12 mouse cellular contexts compared by ENCODE assay signal in genomic region chr19:21630656-21631331, GRCm38 (mm10). TPM values are rescaled to one million over a fixed set of nuclear protein-coding genes. Genes with fewer than 3 reads are reported as not detected.
DNase-seq lines count a peak whose midpoint lies in the region; ATAC-seq lines count a peak whose summit lies in the region.
"Had no signal": no experiment of that assay in that cellular context is flagged by ENCODE, and none has a peak within 500 bp of the region (broad histone marks: within the 10 kb centered on the region; RNA-seq: fewer than 3 reads in every experiment).

No protein-coding gene starts in this region.

- WGBS in heart, embryonic 16.5 days, result 47% methylated on average over 14 of the region's 14 CpGs
- WGBS in neural tube, embryonic 13.5 days, result 61% methylated on average over 14 of the region's 14 CpGs
- WGBS in forebrain, embryonic 14.5 days, result 78% methylated on average over 14 of the region's 14 CpGs

- H3K4me3 ChIP-seq in heart, embryonic 16.5 days (ENCODE audit: low read length), result no peak overlapping the region
- no peak overlapping the region for H3K4me3 ChIP-seq in neural tube, embryonic 13.5 days
- no peak overlapping the region for H3K4me3 ChIP-seq in forebrain, embryonic 14.5 days (ENCODE audit: low read depth, low read length)
- H3K4me3 ChIP-seq: stomach, embryonic 15.5 days had no signal

- no peaks in the 10 kb centered on the region for H3K36me3 ChIP-seq in heart, embryonic 16.5 days (ENCODE audit: control insufficient read depth, insufficient read depth)
- no peaks in the 10 kb centered on the region for H3K36me3 ChIP-seq in neural tube, embryonic 13.5 days
- H3K36me3 ChIP-seq in forebrain, embryonic 14.5 days (ENCODE audit: control insufficient read depth, insufficient read depth, low read length), result no peaks in the 10 kb centered on the region
- H3K36me3 ChIP-seq: stomach, embryonic 15.5 days had no signal

- DNase-seq in heart, postnatal 4 days, result no peak
- DNase-seq in 416B (ENCODE audit: low read depth) (peak; percentile 37), ZHBTc4 (ENCODE audit: low read depth, low spot score) (peak; percentile 65)
- no peak for DNase-seq in frontal cortex, postnatal 10 days (ENCODE audit: low spot score in 2 of 2)
- DNase-seq in forebrain, embryonic 14.5 days (ENCODE audit: low spot score), result no peak
- no peak for DNase-seq in Muller cell, postnatal 12 days (ENCODE audit: inconsistent ontology term)
- DNase-seq: cerebellum, adult 9-10 months; gastrocnemius, postnatal 25 days; midbrain, embryonic 14.5 days had no signal

- H3K9me3 ChIP-seq in heart, embryonic 16.5 days (replicated peaks; ENCODE audit: control insufficient read depth, low read length), result no peaks in the 10 kb centered on the region
- H3K9me3 ChIP-seq in neural tube, embryonic 13.5 days, result no peaks in the 10 kb centered on the region
- no peaks in the 10 kb centered on the region for H3K9me3 ChIP-seq in forebrain, embryonic 14.5 days (replicated peaks; ENCODE audit: control insufficient read depth, low read length)
- H3K9me3 ChIP-seq: stomach, embryonic 15.5 days had no signal

- no peak overlapping the region; the same call in 1 of the 2 replicates for H3K9ac ChIP-seq in heart, embryonic 16.5 days (ENCODE audit: low read length)
- H3K9ac ChIP-seq in neural tube, embryonic 13.5 days, result no peak overlapping the region
- H3K9ac ChIP-seq in forebrain, embryonic 14.5 days (ENCODE audit: low read length), result no peak overlapping the region
- H3K9ac ChIP-seq: stomach, embryonic 15.5 days had no signal

- H3K4me2 ChIP-seq in heart, embryonic 16.5 days (ENCODE audit: low read depth, low read length), result no peak overlapping the region
- H3K4me2 ChIP-seq in neural tube, embryonic 13.5 days, result no peak overlapping the region
- no peak overlapping the region for H3K4me2 ChIP-seq in forebrain, embryonic 14.5 days (ENCODE audit: low read length)
- H3K4me2 ChIP-seq: stomach, embryonic 15.5 days had no signal

- no peaks in the 10 kb centered on the region for H3K27me3 ChIP-seq in heart, embryonic 16.5 days (ENCODE audit: control insufficient read depth, insufficient read depth, low read length)
- H3K27me3 ChIP-seq in neural tube, embryonic 13.5 days, result no peaks in the 10 kb centered on the region
- no peaks in the 10 kb centered on the region for H3K27me3 ChIP-seq in forebrain, embryonic 14.5 days (replicated peaks; ENCODE audit: control insufficient read depth, insufficient read depth, low read length)
- H3K27me3 ChIP-seq: stomach, embryonic 15.5 days had no signal

- ATAC-seq in heart, embryonic 16.5 days (replicated peaks; ENCODE audit: extremely low read depth, insufficient read depth, low FRiP score), result no peak
- no peak for ATAC-seq in neural tube, embryonic 13.5 days (ENCODE audit: low read depth)
- no peak for ATAC-seq in forebrain, embryonic 14.5 days

- H3K27ac ChIP-seq in heart, embryonic 16.5 days (ENCODE audit: low read length), result 0 out of 2 replicates have a peak overlapping the region, but pooled peaks have one; percentile 4
- H3K27ac ChIP-seq in neural tube, embryonic 13.5 days (replicated peaks), result 0 out of 2 replicates have a peak overlapping the region, but pooled peaks have one; percentile 11
- no peak overlapping the region for H3K27ac ChIP-seq in forebrain, embryonic 14.5 days (ENCODE audit: low read depth, low read length)
- H3K27ac ChIP-seq: stomach, embryonic 15.5 days had no signal

- H3K4me1 ChIP-seq in heart, embryonic 16.5 days (ENCODE audit: control insufficient read depth, insufficient read depth, low read length), result peaks cover 7% of the 10 kb centered on the region; the same call in 1 of the 2 replicates
- 0 out of 2 replicates have a peak, but pooled peaks cover 15% of the 10 kb centered on the region for H3K4me1 ChIP-seq in neural tube, embryonic 13.5 days (replicated peaks)
- no peaks in the 10 kb centered on the region for H3K4me1 ChIP-seq in forebrain, embryonic 14.5 days (ENCODE audit: control insufficient read depth, insufficient read depth, low read length)
- H3K4me1 ChIP-seq: stomach, embryonic 15.5 days had no signal

RNA-seq across cellular contexts. Expression of gene 1110059E24Rik, which starts 22.0 kb away (rescaled TPM):
- polyA plus RNA-seq in heart, embryonic 16.5 days (2015; fragmentation: Nextera tagmentation; extraction: Ambion mirVana), result 38.9 and 43.0 TPM in 2 replicates
- 10 to 100 TPM; 22.4 to 23.6 TPM for total RNA-seq in heart, postnatal 4 days (2021)
- 54.8 and 63.1 TPM in 2 replicates for polyA plus RNA-seq in neural tube, embryonic 13.5 days (2015; fragmentation: Nextera tagmentation; extraction: Ambion mirVana)
- 77.5 and 81.4 TPM in 2 replicates for polyA plus RNA-seq in forebrain, embryonic 14.5 days (2014; fragmentation: Nextera tagmentation; extraction: Ambion mirVana)

RNA-seq across cellular contexts. Expression of gene Abhd17b, which starts 22.2 kb away (rescaled TPM):
- 18.4 and 19.7 TPM in 2 replicates for polyA plus RNA-seq in heart, embryonic 16.5 days (2015; fragmentation: Nextera tagmentation; extraction: Ambion mirVana)
- 10 to 100 TPM; 24.3 to 24.6 TPM for total RNA-seq in heart, postnatal 4 days (2021)
- 42.2 and 43.0 TPM in 2 replicates for polyA plus RNA-seq in neural tube, embryonic 13.5 days (2015; fragmentation: Nextera tagmentation; extraction: Ambion mirVana)
- 42.2 and 43.1 TPM in 2 replicates for polyA plus RNA-seq in forebrain, embryonic 14.5 days (2014; fragmentation: Nextera tagmentation; extraction: Ambion mirVana)

Comparison
In these comparisons a context has a peak if more than half of its experiments do, and no peak if none do; other contexts are left out.
1. DNase-seq: peak in 416B (single experiment) and ZHBTc4 (single experiment); none in heart, postnatal 4 days (single experiment), frontal cortex, postnatal 10 days (0 of 2), forebrain, embryonic 14.5 days (single experiment) and Muller cell, postnatal 12 days (single experiment).